Mouse (Mus musculus) lung, embryonic 14.5 days (tissue): ENCODE data around the gene Polr2a. TPM values are rescaled to one million over a fixed set of nuclear protein-coding genes. Genes with fewer than 3 reads are reported as not detected.

Source experiments
- ATAC-seq: fragments of 200-750 bp; cut with Nextera tagmentation; 2 replicates; pipeline ENCODE4 v1.8.0; 2017; ENCODE audit warnings: mild to moderate bottlenecking, moderate TSS enrichment, moderate library complexity; ENCODE audit not compliant: insufficient read depth
- DNase-seq: peaks from one replicate; pipeline ENCODE4 v3.0.0-alpha.2; 2015
- H3K27ac ChIP-seq: fragments of 300-500 bp; sonication (generic); 2 replicates; pipeline ENCODE4 v1.5.1; 2014; ENCODE audit warnings: low read depth, mild to moderate bottlenecking, moderate library complexity
- H3K27me3 ChIP-seq: fragments of 300-500 bp; sonication (generic); 2 replicates; pipeline ENCODE4 v1.6.1; 2014; ENCODE audit warnings: low read length, control low read depth; ENCODE audit not compliant: insufficient read depth
- H3K36me3 ChIP-seq: fragments of 300-500 bp; sonication (generic); 2 replicates; pipeline ENCODE4 v1.6.1; 2014; ENCODE audit warnings: control low read depth; ENCODE audit not compliant: insufficient read depth
- H3K4me1 ChIP-seq: fragments of 300-500 bp; sonication (generic); 2 replicates; pipeline ENCODE4 v1.6.1; 2014; ENCODE audit warnings: antibody characterized with exemption, control low read depth; ENCODE audit not compliant: insufficient read depth
- H3K4me2 ChIP-seq: fragments of 300-500 bp; sonication (generic); 2 replicates; pipeline ENCODE4 v1.6.1; 2014; ENCODE audit warnings: mild to moderate bottlenecking
- H3K4me3 ChIP-seq: fragments of 300-500 bp; sonication (generic); 2 replicates; pipeline ENCODE4 v1.5.1; 2014; ENCODE audit warnings: low read depth, low read length
- H3K9ac ChIP-seq: fragments of 300-500 bp; sonication (generic); 2 replicates; pipeline ENCODE4 v1.6.1; 2014
- H3K9me3 ChIP-seq: fragments of 300-500 bp; sonication (generic); 2 replicates; pipeline ENCODE4 v1.6.1; 2016; ENCODE audit warnings: low read depth, low read length, control low read depth
- CTCF ChIP-seq: IDR thresholded peaks from 2 replicates; pipeline ENCODE4 v1.5.1; 2016; ENCODE audit warnings: antibody characterized with exemption, low read depth
- WGBS: fragments of 180-500 bp; shearing (Covaris S2); extraction: QIAGEN DNeasy Blood & Tissue Kit; methylation state at CpG from one replicate; pipeline ENCODE4 v1.1.7; 2014; 5-methylcytosine and 5-hydroxymethylcytosine counted together
- polyA plus RNA-seq: library from polyadenylated mRNA; unstranded; fragments of >200 nt; fragmentation: Nextera tagmentation; extraction: Ambion mirVana; gene quantifications from 2 replicates; pipeline ENCODE4 v1.2.1, GENCODE M21; 2014

Gene Polr2a
- polyA plus RNA-seq, 1 experiment from 2014 or later: 50.5 TPM

GRCm38 (mm10) chr11:69803328-69803727, 44.9 kb upstream of the Polr2a start:
- peak overlapping the region; percentile 54 for H3K9ac ChIP-seq
- peaks cover 40% of the 10 kb centered on the region for H3K4me1 ChIP-seq
- H3K4me2 ChIP-seq: peak overlapping the region; percentile 97
- no peaks in the 10 kb centered on the region for H3K36me3 ChIP-seq
- WGBS: 3% methylated on average over 12 of the region's 12 CpGs
- H3K27ac ChIP-seq: 0 out of 2 replicates have a peak overlapping the region, but pooled peaks have one; percentile 12
- H3K4me3 ChIP-seq: peak overlapping the region; percentile 52
- no peaks in the 10 kb centered on the region for H3K9me3 ChIP-seq
- ATAC-seq (peak; percentile 8; the same call in 1 of the 2 replicates), DNase-seq (no peak)
- no peak for TF ChIP-seq CTCF
- peaks cover 45% of the 10 kb centered on the region for H3K27me3 ChIP-seq

DNA sequence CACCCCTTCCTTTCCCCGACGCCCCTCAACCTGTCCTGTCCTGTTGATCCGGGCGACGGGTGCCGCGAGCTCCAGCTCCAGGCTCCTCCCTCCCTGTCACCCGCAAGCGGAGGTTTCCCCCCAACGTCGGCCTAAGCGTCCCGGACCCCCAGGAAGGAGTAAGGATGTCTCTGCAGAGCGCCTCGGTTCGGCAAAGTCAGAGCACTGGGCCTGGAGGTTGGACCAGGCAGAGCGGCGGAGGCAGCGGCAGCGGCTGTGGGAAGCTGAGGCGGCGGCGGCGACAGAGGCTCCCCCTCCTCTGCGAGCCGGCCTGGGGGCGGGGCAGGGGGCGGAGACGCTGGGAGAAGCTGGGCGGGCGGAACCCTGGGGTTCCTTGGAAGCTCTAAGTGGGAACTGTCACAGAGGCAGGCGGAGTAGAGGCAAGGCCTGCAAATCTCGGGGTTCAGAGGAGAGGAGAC, 44.2 kb upstream of the Polr2a start:
- DNase-seq: peak; percentile 88
- Histone ChIP-seq H3K9ac (peak overlapping the region; percentile 55), H3K4me3 (peak overlapping the region; percentile 52), H3K36me3 (no peaks in the 10 kb centered on the region), H3K4me1 (peaks cover 40% of the 10 kb centered on the region), H3K4me2 (peak overlapping the region; percentile 97), H3K27ac (no peak overlapping the region), H3K27me3 (peaks cover 45% of the 10 kb centered on the region), H3K9me3 (no peaks in the 10 kb centered on the region)
- peak; percentile 13; the same call in 1 of the 2 replicates for ATAC-seq
- TF ChIP-seq CTCF: no peak
- 0% methylated on average over 32 of the region's 33 CpGs for WGBS

- Histone ChIP-seq H3K9ac (peak within 1 kb of the TSS; percentile 55), H3K4me2 (peak within 1 kb of the TSS; percentile 97), H3K36me3 (no peaks in the 10 kb centered on the region), H3K4me1 (peaks cover 40% of the 10 kb centered on the region), H3K9me3 (no peaks in the 10 kb centered on the region), H3K4me3 (peak within 1 kb of the TSS; percentile 52), H3K27ac (peak within 1 kb of the TSS; percentile 71), H3K27me3 (peaks cover 45% of the 10 kb centered on the region)
- no peak for ATAC-seq
- TF ChIP-seq CTCF: no peak
- under 1% methylated on average over 33 of the region's 33 CpGs for WGBS
- DNase-seq: no peak
These were observed 43.0 kb upstream of the Polr2a start, which contains the start of gene Fgf11 for GRCm38 (mm10) chr11:69801379-69801977. Gene Fgf11 (minus strand): TSS chr11:69801857.

DNA sequence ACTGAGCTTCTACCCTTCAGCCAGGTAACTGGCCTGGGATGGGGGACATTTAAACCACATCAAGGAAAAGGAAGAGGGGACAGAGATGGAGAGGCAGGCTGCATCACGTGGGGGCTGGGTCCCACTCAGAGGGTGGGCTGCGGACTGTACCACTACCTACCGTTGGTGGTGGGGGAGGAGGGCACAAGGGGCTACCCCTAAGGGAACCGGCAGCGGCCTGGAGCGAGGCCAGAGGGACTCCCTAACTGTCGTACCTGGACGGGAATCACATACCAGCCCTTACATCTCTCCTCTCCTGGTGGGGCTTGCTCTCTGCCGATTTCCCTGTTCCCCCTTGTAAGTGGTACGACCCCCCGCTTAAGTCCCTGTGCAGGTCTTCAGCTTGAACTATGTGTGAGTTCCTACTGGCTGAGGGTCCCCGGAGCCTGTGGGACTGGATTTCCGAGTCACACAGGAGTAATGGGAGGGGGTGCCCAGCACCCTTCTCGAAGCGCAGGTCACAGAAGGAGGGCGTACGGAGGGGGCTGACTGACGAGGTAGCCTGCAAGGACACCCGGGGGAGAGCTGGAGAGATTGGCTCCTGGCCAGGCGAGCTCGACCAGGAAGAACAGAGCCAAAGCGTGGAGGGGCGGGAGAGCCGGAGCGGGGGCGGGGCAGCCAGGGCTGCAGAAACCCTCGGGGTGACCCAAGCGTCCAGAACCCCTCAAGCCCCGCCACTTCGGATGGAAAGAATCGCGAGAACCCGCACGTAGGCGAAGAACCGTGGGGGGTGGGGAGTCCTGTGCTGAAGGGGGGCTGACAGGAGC, 42.2 kb upstream of the Polr2a start:
- ATAC-seq (peak; percentile 55), DNase-seq (peak; percentile 85)
- under 1% methylated on average over 35 of the region's 36 CpGs for WGBS
- no peak for TF ChIP-seq CTCF
- H3K4me2 ChIP-seq: peak overlapping the region; percentile 97
- H3K4me3 ChIP-seq: peak overlapping the region; percentile 52
- peak overlapping the region; percentile 71 for H3K27ac ChIP-seq
- peaks cover 42% of the 10 kb centered on the region for H3K27me3 ChIP-seq
- H3K4me1 ChIP-seq: peaks cover 43% of the 10 kb centered on the region
- no peaks in the 10 kb centered on the region for H3K36me3 ChIP-seq
- H3K9ac ChIP-seq: peak overlapping the region; percentile 55
- H3K9me3 ChIP-seq: no peaks in the 10 kb centered on the region

- TF ChIP-seq CTCF: no peak
- H3K4me2 ChIP-seq: peak overlapping the region; percentile 97
- peak overlapping the region; percentile 71; the same call in 1 of the 2 replicates for H3K27ac ChIP-seq
- peak overlapping the region; percentile 55; the same call in 1 of the 2 replicates for H3K9ac ChIP-seq
- H3K4me3 ChIP-seq: peak overlapping the region; percentile 52
- under 1% methylated on average over 11 of the region's 11 CpGs for whole genome bisulfite sequencing
- peaks cover 37% of the 10 kb centered on the region for H3K27me3 ChIP-seq
- no peaks in the 10 kb centered on the region for H3K9me3 ChIP-seq
- no peaks in the 10 kb centered on the region for H3K36me3 ChIP-seq
- DNase-seq (peak; percentile 53), ATAC-seq (no peak)
- H3K4me1 ChIP-seq: peaks cover 43% of the 10 kb centered on the region
These were observed 41.6 kb upstream of the Polr2a start for GRCm38 (mm10) chr11:69800138-69800391.

DNA sequence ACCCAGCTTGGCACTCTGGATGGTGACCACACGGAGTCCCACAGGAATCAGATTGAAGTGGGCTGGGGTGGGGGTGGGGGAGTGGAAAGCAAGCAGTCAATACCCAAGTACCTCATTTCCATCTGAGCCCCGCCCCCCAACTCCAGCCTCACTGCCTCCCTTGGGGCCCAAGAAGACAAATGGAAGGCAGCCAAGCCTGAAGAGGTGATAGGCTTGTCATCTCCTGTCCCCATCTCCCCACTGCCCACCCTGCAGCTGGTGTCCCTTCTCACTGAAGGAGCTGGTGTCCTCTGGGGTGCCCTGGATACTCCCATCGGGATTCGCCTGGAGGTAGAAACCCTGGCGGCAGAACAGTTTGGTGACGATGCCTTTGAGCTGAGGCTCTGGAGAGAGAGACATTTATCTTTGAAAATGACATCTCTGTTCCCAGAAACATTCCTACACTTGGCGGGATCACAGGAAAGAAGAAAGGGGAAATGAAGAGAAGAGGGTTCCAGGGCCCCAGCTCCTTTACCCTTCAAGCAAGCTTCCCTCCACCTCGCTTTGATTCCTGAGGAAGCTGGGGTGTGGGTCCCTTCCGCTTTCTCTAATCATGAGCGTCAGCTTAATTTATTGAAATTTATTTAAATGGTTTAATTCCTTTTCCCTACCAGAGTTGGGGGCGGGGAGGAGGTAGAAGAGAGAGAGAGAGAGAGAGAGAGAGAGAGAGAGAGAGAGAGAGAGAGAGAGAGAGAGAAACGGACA, 41.1 kb upstream of the Polr2a start:
- no peak for TF ChIP-seq CTCF
- no peaks in the 10 kb centered on the region for H3K9me3 ChIP-seq
- H3K4me1 ChIP-seq: peaks cover 39% of the 10 kb centered on the region
- peak overlapping the region; percentile 52; the same call in 1 of the 2 replicates for H3K4me3 ChIP-seq
- no peak for ATAC-seq
- peaks cover 32% of the 10 kb centered on the region for H3K27me3 ChIP-seq
- no peak overlapping the region for H3K27ac ChIP-seq
- H3K4me2 ChIP-seq: peak overlapping the region; percentile 97
- no peaks in the 10 kb centered on the region for H3K36me3 ChIP-seq
- 15% methylated on average over 12 of the region's 12 CpGs for WGBS
- peak; percentile 32 for DNase-seq
- no peak overlapping the region for H3K9ac ChIP-seq
